Mouse (Mus musculus) brain, embryonic 14.5 days (tissue): ENCODE measurements at regions not wholly inside any gene's neighbourhood (a gene's known extent, or its start where the extent isn't known, plus 50 kb on each side); places are given as distances from the start of the nearest gene placed in this dataset.

Experiments
- CTCF ChIP-seq: fragments of 200-500 bp; IDR thresholded peaks from 2 replicates; pipeline ENCODE4 v1.5.1; 2012; ENCODE audit warnings: inconsistent platforms, mild to moderate bottlenecking, moderate library complexity, borderline replicate concordance; ENCODE audit not compliant: insufficient read depth, insufficient read length; ENCODE audit errors: extremely low read depth
- POLR2A ChIP-seq: fragments of 200-500 bp; IDR thresholded peaks from 2 replicates; pipeline ENCODE4 v1.6.1; 2012; ENCODE audit warnings: mild to moderate bottlenecking, inconsistent platforms, borderline replicate concordance; ENCODE audit not compliant: poor library complexity, insufficient read depth, insufficient read length, severe bottlenecking; ENCODE audit errors: extremely low read depth

DNA sequence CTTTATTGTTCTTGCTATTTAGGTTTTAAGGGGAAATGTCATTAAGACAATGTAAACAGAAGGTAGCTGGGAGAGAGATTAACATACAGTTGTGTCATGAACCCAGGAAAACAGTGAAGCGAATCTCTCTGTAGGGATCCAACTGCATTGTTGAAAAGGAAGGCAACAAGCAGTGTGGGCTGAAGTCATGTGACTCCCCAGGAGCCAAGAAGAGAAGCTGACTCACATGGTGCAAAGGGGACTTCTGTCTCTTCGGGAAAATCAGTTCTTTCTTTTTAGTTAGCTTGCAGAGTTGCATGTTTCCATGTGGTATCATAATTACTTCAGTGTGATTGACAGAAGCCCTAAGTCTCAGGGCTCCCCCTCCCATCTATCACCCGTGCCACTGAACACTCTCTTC is 170.7 kb upstream of the Gm765 start:
- TF ChIP-seq POLR2A (no peak), CTCF (no peak)
